Mouse (Mus musculus) heart, embryonic 11.5 days (tissue): Measurements from ENCODE around the gene Dnajc14. TPM values are rescaled to one million over a fixed set of nuclear protein-coding genes. Genes with fewer than 3 reads are reported as not detected.
"Not testable (repeated sequence)": the region's sequence is repeated elsewhere in the genome, so short reads cannot be mapped to it uniquely, and the experiment has no call there.

Experiments used
- ATAC-seq: fragments of 200-750 bp; cut with Nextera tagmentation; replicated peaks from 2 replicates; pipeline ENCODE4 v1.8.0; 2017; ENCODE audit warnings: moderate library complexity; ENCODE audit not compliant: insufficient number of reproducible peaks, low FRiP score, low TSS enrichment
- H3K27ac ChIP-seq: fragments of 300-500 bp; sonication (generic); 2 replicates; pipeline ENCODE4 v1.5.1; 2014; ENCODE audit warnings: mild to moderate bottlenecking, low read depth, low read length
- H3K27me3 ChIP-seq: fragments of 300-500 bp; sonication (generic); 2 replicates; pipeline ENCODE4 v1.6.1; 2014; ENCODE audit warnings: mild to moderate bottlenecking, low read length, mixed read lengths; ENCODE audit not compliant: control insufficient read depth, insufficient read depth
- H3K36me3 ChIP-seq: fragments of 300-500 bp; sonication (generic); 2 replicates; pipeline ENCODE4 v1.6.1; 2014; ENCODE audit warnings: mild to moderate bottlenecking, low read length, moderate library complexity, mixed read lengths; ENCODE audit not compliant: control insufficient read depth, insufficient read depth
- H3K4me1 ChIP-seq: fragments of 300-500 bp; sonication (generic); 2 replicates; pipeline ENCODE4 v1.6.1; 2014; ENCODE audit warnings: low read length; ENCODE audit not compliant: control insufficient read depth, insufficient read depth
- H3K4me2 ChIP-seq: fragments of 300-500 bp; sonication (generic); 2 replicates; pipeline ENCODE4 v1.6.1; 2014; ENCODE audit warnings: mild to moderate bottlenecking, moderate library complexity
- H3K4me3 ChIP-seq: fragments of 300-500 bp; sonication (generic); 2 replicates; pipeline ENCODE4 v1.5.1; 2014; ENCODE audit warnings: low read depth, low read length
- H3K9ac ChIP-seq: fragments of 300-500 bp; sonication (generic); 2 replicates; pipeline ENCODE4 v1.6.1; 2014; ENCODE audit warnings: mild to moderate bottlenecking, low read depth, low read length, moderate library complexity
- H3K9me3 ChIP-seq: fragments of 300-500 bp; sonication (generic); replicated peaks from 2 replicates; pipeline ENCODE4 v1.6.1; 2016; ENCODE audit warnings: low read length; ENCODE audit not compliant: control insufficient read depth
- WGBS: fragments of 180-500 bp; shearing (Covaris S2); extraction: QIAGEN DNeasy Blood & Tissue Kit; methylation state at CpG from one replicate; pipeline ENCODE4 v1.1.7; 2014; ENCODE audit not compliant: insufficient replicate concordance; 5-methylcytosine and 5-hydroxymethylcytosine counted together
- polyA plus RNA-seq: library from polyadenylated mRNA; unstranded; fragments of >200 nt; fragmentation: Nextera tagmentation; extraction: Ambion mirVana; gene quantifications from 2 replicates; pipeline ENCODE4 v1.2.1, GENCODE M21; 2014

Dnajc14 gene
- polyA plus RNA-seq, 1 experiment from 2014 or later, result 28.7 TPM

GRCm38 (mm10) chr10:128805092-128806000, 1.5 kb downstream of the Dnajc14 start:
- Histone ChIP-seq H3K4me3 (peak overlapping the region; percentile 87), H3K27ac (peak overlapping the region; percentile 98), H3K9me3 (no peaks in the 10 kb centered on the region), H3K27me3 (no peaks in the 10 kb centered on the region), H3K9ac (peak overlapping the region; percentile 94), H3K4me1 (peaks cover 29% of the 10 kb centered on the region), H3K36me3 (0 out of 2 replicates have a peak, but pooled peaks cover 4% of the 10 kb centered on the region), H3K4me2 (peak overlapping the region; percentile 70)
- under 1% methylated on average over 61 of the region's 70 CpGs for WGBS
- ATAC-seq, result peak; percentile 92

GRCm38 (mm10) chr10:128806086-128806485, 2.2 kb downstream of the Dnajc14 start:
- no peaks in the 10 kb centered on the region for H3K9me3 ChIP-seq
- peak overlapping the region; percentile 87 for H3K4me3 ChIP-seq
- no peaks in the 10 kb centered on the region for H3K27me3 ChIP-seq
- H3K9ac ChIP-seq, result peak overlapping the region; percentile 94
- H3K4me1 ChIP-seq, result peaks cover 29% of the 10 kb centered on the region
- H3K27ac ChIP-seq, result peak overlapping the region; percentile 98; the same call in 1 of the 2 replicates
- WGBS, result 55% methylated on average over 6 of the region's 6 CpGs
- H3K4me2 ChIP-seq, result peak overlapping the region; percentile 70
- 0 out of 2 replicates have a peak, but pooled peaks cover 4% of the 10 kb centered on the region for H3K36me3 ChIP-seq
- no peak for ATAC-seq

GRCm38 (mm10) chr10:128807018-128807417, 3.2 kb downstream of the Dnajc14 start:
- 89% methylated on average over 8 of the region's 8 CpGs for WGBS
- H3K4me1 ChIP-seq, result peaks cover 29% of the 10 kb centered on the region
- ATAC-seq, result no peak

GRCm38 (mm10) chr10:128817033-128817432, 13.2 kb downstream of the Dnajc14 start, which contains the start of gene Sarnp:
TSS of gene Sarnp (plus strand) at chr10:128817333.
- ATAC-seq, result no peak
- Histone ChIP-seq H3K9ac (no peak within 1 kb of the TSS), H3K4me2 (no peak within 1 kb of the TSS), H3K9me3 (no peaks in the 10 kb centered on the region), H3K27me3 (no peaks in the 10 kb centered on the region), H3K27ac (no peak within 1 kb of the TSS), H3K36me3 (peaks cover 28% of the 10 kb centered on the region), H3K4me1 (no peaks in the 10 kb centered on the region), H3K4me3 (no peak within 1 kb of the TSS)
- WGBS, result 87% methylated on average over 13 of the region's 13 CpGs

More at GRCm38 (mm10) chr10:128807018-128807417, 3.2 kb downstream of the Dnajc14 start:
- Histone ChIP-seq H3K27me3 (no peaks in the 10 kb centered on the region), H3K27ac (no peak overlapping the region), H3K36me3 (0 out of 2 replicates have a peak, but pooled peaks cover 4% of the 10 kb centered on the region), H3K9ac (peak overlapping the region; percentile 43), H3K9me3 (no peaks in the 10 kb centered on the region), H3K4me2 (peak overlapping the region; percentile 70), H3K4me3 (peak overlapping the region; percentile 87)

- no peak for ATAC-seq
- H3K4me2 ChIP-seq, result no peak overlapping the region
- WGBS, result 88% methylated on average over 4 of the region's 4 CpGs
- peaks cover 16% of the 10 kb centered on the region for H3K36me3 ChIP-seq
- H3K9me3 ChIP-seq, result no peaks in the 10 kb centered on the region
- no peak overlapping the region for H3K27ac ChIP-seq
- H3K27me3 ChIP-seq, result no peaks in the 10 kb centered on the region
- H3K4me3 ChIP-seq, result no peak overlapping the region
- peaks cover 7% of the 10 kb centered on the region for H3K4me1 ChIP-seq
- no peak overlapping the region for H3K9ac ChIP-seq
Observed at GRCm38 (mm10) chr10:128820217-128820616, 16.4 kb downstream of the Dnajc14 start.

GRCm38 (mm10) chr10:128821358-128822056, 17.6 kb downstream of the Dnajc14 start, which contains the start of gene Ormdl2:
TSS of gene Ormdl2 (minus strand) at chr10:128821645.
- Histone ChIP-seq H3K9me3 (no peaks in the 10 kb centered on the region), H3K36me3 (peaks cover 13% of the 10 kb centered on the region), H3K4me3 (peak within 1 kb of the TSS; percentile 95), H3K4me2 (peak within 1 kb of the TSS; percentile 79), H3K4me1 (peaks cover 7% of the 10 kb centered on the region), H3K27me3 (no peaks in the 10 kb centered on the region), H3K27ac (peak within 1 kb of the TSS; percentile 54), H3K9ac (peak within 1 kb of the TSS; percentile 93)
- peak; percentile 100 for ATAC-seq
- under 1% methylated on average over 46 of the region's 46 CpGs for WGBS

- H3K4me3 ChIP-seq, result peak overlapping the region; percentile 95
- 4% methylated on average over 13 of the region's 13 CpGs for WGBS
- peak overlapping the region; percentile 54 for H3K27ac ChIP-seq
- H3K9ac ChIP-seq, result peak overlapping the region; percentile 93
- H3K27me3 ChIP-seq, result no peaks in the 10 kb centered on the region
- H3K4me2 ChIP-seq, result peak overlapping the region; percentile 79
- ATAC-seq, result no peak
- 0 out of 2 replicates have a peak, but pooled peaks cover 8% of the 10 kb centered on the region for H3K36me3 ChIP-seq
- no peaks in the 10 kb centered on the region for H3K9me3 ChIP-seq
- peaks cover 7% of the 10 kb centered on the region for H3K4me1 ChIP-seq
Observed at GRCm38 (mm10) chr10:128822135-128822534, 18.3 kb downstream of the Dnajc14 start.

- not testable (repeated sequence) for ATAC-seq, H3K4me1 ChIP-seq, H3K36me3 ChIP-seq, H3K9me3 ChIP-seq, H3K27ac ChIP-seq, H3K9ac ChIP-seq, H3K27me3 ChIP-seq
- 69% methylated on average over 4 of the region's 4 CpGs for WGBS
- H3K4me2 ChIP-seq, result peak overlapping the region; percentile 79
- peak overlapping the region; percentile 95; the same call in 1 of the 2 replicates for H3K4me3 ChIP-seq
Observed at GRCm38 (mm10) chr10:128823087-128823486, 19.2 kb downstream of the Dnajc14 start.
